ENCODE assay signal across 10 mouse cellular contexts in the genomic region with DNA sequence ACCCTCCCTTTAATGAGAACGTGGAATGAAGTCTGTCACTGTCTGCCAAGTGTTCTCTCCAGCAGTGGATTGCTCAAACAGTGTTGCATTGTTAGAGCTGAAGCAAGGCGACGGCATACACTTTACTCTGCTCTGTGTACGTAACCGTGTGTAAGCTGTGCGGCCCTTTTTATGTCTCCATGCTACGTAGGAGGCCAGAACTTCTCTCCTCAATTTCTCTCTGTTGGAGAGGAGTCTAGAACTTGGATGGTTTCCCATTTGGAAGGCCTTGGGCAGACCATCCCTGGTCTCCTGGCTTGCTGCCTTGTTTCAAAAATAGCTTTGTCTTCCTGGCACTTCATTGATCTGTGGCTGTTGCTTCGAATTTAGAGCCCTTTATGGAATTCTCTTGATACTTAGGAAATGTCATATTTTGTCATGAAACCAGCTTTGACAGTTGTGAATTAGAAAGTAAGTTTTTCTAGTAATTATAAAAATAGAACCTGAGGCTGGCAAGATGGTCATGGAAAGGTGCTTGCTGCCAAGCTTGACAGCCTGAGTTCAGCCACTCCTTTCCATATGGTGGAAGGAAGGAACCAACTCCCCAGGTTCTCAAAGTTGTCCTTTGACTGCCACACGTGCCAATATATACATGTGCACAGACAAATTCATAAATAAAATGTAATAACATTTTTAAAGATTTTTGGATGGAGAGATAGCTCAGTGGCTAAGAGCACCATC. TPM values are rescaled to one million over a fixed set of nuclear protein-coding genes. Genes with fewer than 3 reads are reported as not detected.
DNase-seq lines count a peak whose midpoint lies in the region; ATAC-seq lines count a peak whose summit lies in the region.
"Had no signal": no experiment of that assay in that cellular context is flagged by ENCODE, and none has a peak within 500 bp of the region (broad histone marks: within the 10 kb centered on the region; RNA-seq: fewer than 3 reads in every experiment).

No protein-coding gene starts in this region.

- H3K4me3 ChIP-seq in heart, embryonic 16.5 days (ENCODE audit: low read length) = no peak overlapping the region
- H3K4me3 ChIP-seq: intestine, embryonic 15.5 days had no signal

- 0 out of 2 replicates have a peak overlapping the region, but pooled peaks have one; percentile 0 for H3K27ac ChIP-seq in heart, embryonic 16.5 days (ENCODE audit: low read length)
- H3K27ac ChIP-seq: intestine, embryonic 15.5 days had no signal

- 48% methylated on average over 9 of the region's 9 CpGs for WGBS in heart, embryonic 16.5 days

- H3K9ac ChIP-seq in heart, embryonic 16.5 days (ENCODE audit: low read length) = no peak overlapping the region
- H3K9ac ChIP-seq: intestine, embryonic 15.5 days had no signal

- no peak for DNase-seq in heart, postnatal 25 days (ENCODE audit: low spot score)
- DNase-seq in right cerebral cortex, adult 18-20 months = peak; percentile 42
- no peak for DNase-seq in right cerebral cortex, postnatal 14 days
- peak; percentile 64 to 83 for DNase-seq in cerebellum, postnatal 36 days
- no peak for DNase-seq in B cell, adult 2 months
- DNase-seq in gastrocnemius, postnatal 14 days = no peak
- DNase-seq in thymus, adult 18-20 months = no peak
- DNase-seq: thymus, postnatal 14 days had no signal

- peaks cover 30% of the 10 kb centered on the region for H3K4me1 ChIP-seq in heart, embryonic 16.5 days (ENCODE audit: control insufficient read depth, insufficient read depth, low read length)
- H3K4me1 ChIP-seq: intestine, embryonic 15.5 days had no signal

- H3K4me2 ChIP-seq in heart, embryonic 16.5 days (ENCODE audit: low read depth, low read length) = no peak overlapping the region
- H3K4me2 ChIP-seq: intestine, embryonic 15.5 days had no signal

- ATAC-seq in heart, embryonic 16.5 days (replicated peaks; ENCODE audit: extremely low read depth, insufficient read depth, low FRiP score) = peak; percentile 15; the same call in 1 of the 2 replicates
- ATAC-seq: intestine, embryonic 15.5 days had no signal

- H3K36me3 ChIP-seq in heart, embryonic 16.5 days (ENCODE audit: control insufficient read depth, insufficient read depth) = no peaks in the 10 kb centered on the region
- H3K36me3 ChIP-seq: intestine, embryonic 15.5 days had no signal

- intact Hi-C loops in heart, postnatal 25 days (cut with DNase I) = no loop called here
- intact Hi-C loops in gastrocnemius, postnatal 14 days (cut with DNase I; ENCODE audit: low total_unique reads) = no loop called here

- no peaks in the 10 kb centered on the region for H3K27me3 ChIP-seq in heart, embryonic 16.5 days (ENCODE audit: control insufficient read depth, insufficient read depth, low read length)
- H3K27me3 ChIP-seq: intestine, embryonic 15.5 days had no signal

- H3K9me3 ChIP-seq in heart, embryonic 16.5 days (replicated peaks; ENCODE audit: control insufficient read depth, low read length) = no peaks in the 10 kb centered on the region
- H3K9me3 ChIP-seq: intestine, embryonic 15.5 days had no signal

RNA-seq across cellular contexts. Expression of gene Inpp4a, which starts 47.9 kb away (rescaled TPM):
- polyA plus RNA-seq in heart, embryonic 16.5 days (2015; fragmentation: Nextera tagmentation; extraction: Ambion mirVana) = 12.7 and 13.5 TPM in 2 replicates
- total RNA-seq in heart, postnatal 25 days (2021) = 10 to 100 TPM; 17.6 to 17.8 TPM
- 10 to 100 TPM; 16.8 to 17.8 TPM for total RNA-seq in gastrocnemius, postnatal 14 days (2021)

Comparison
In these comparisons a context has a peak if more than half of its experiments do, and no peak if none do; other contexts are left out.
1. DNase-seq: peak in right cerebral cortex, adult 18-20 months (single experiment) and cerebellum, postnatal 36 days (2 of 2); none in heart, postnatal 25 days (single experiment), right cerebral cortex, postnatal 14 days (single experiment), B cell, adult 2 months (0 of 2), gastrocnemius, postnatal 14 days (single experiment) and thymus, adult 18-20 months (0 of 2).